Mouse (Mus musculus): ENCODE measurements at regions not wholly inside any gene's neighbourhood (a gene's known extent, or its start where the extent isn't known, plus 50 kb on each side); places are given as distances from the start of the nearest gene placed in this dataset.

DNA sequence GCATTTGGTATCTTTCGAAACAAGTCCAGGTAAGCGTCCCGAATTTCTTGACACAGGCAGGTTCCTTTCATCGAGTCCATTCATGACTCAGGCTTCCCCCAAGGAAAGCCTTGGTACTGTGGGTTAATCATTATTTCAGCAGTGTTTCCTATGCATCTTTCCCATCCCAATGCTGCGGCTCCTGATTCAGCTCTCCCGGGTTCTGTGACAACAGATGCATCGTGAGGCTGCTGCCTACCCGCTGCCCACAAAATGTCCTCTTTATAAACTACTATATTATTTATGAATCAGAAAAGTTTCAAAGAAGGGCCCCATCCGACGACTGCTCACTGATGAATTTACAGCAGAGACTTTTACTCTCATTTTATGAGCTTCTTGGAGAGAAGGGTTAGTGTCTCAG lies 486.2 kb downstream of the Plcl1 start:
- TF ChIP-seq MAX (IDR thresholded peaks at IDR 0.05; ENCODE audit: low read depth), result no peak
- no peak for TF ChIP-seq TCF3 (IDR thresholded peaks at IDR 0.05; ENCODE audit: insufficient read length, low read depth)
- no peak for TF ChIP-seq TCF12 (IDR thresholded peaks at IDR 0.05; ENCODE audit: insufficient read depth, poor library complexity, severe bottlenecking)
- no peak for TF ChIP-seq POLR2A (IDR thresholded peaks at IDR 0.05; ENCODE audit: insufficient read length, low read depth)
- no peak for TF ChIP-seq CEBPB (IDR thresholded peaks at IDR 0.05; ENCODE audit: insufficient read depth, poor library complexity, severe bottlenecking)
